Mouse (Mus musculus) erythroblast, embryonic 14.5 days (primary cell): ENCODE results near the gene B3gnt5. TPM values are rescaled to one million over a fixed set of nuclear protein-coding genes. Genes with fewer than 3 reads are reported as not detected.
"Not testable (repeated sequence)": the region's sequence is repeated elsewhere in the genome, so short reads cannot be mapped to it uniquely, and the experiment has no call there.

Experiments
- H3K27me3 ChIP-seq: 2 replicates; pipeline ENCODE4 v1.6.1; 2012; ENCODE audit warnings: inconsistent platforms; ENCODE audit not compliant: control insufficient read depth
- H3K36me3 ChIP-seq: 2 replicates; pipeline ENCODE4 v1.6.1; 2012; ENCODE audit warnings: mild to moderate bottlenecking, inconsistent platforms; ENCODE audit not compliant: control insufficient read depth
- H3K4me1 ChIP-seq: 2 replicates; pipeline ENCODE4 v1.6.1; 2012; ENCODE audit warnings: inconsistent platforms; ENCODE audit not compliant: control insufficient read depth
- H3K4me3 ChIP-seq: replicated peaks from 2 replicates; pipeline ENCODE3; 2012; ENCODE audit warnings: moderate library complexity, mild to moderate bottlenecking, inconsistent platforms
- H3K9me3 ChIP-seq: 2 replicates; pipeline ENCODE4 v1.6.1; 2012; ENCODE audit warnings: low read length, inconsistent platforms, mixed read lengths; ENCODE audit not compliant: control insufficient read depth
- GATA1 ChIP-seq: IDR thresholded peaks from 2 replicates; pipeline ENCODE4 v1.6.1; 2012; ENCODE audit warnings: low read length, inconsistent platforms, mixed read lengths
- TAL1 ChIP-seq: IDR thresholded peaks from 3 replicates; pipeline ENCODE4 v1.6.1; 2012; ENCODE audit warnings: low read length, inconsistent platforms, mixed read lengths
- polyA plus RNA-seq: library from polyadenylated mRNA; stranded (reverse); fragments of >175 nt; gene quantifications from 2 replicates; pipeline ENCODE4 v1.2.3, GENCODE M21; 2012

Gene B3gnt5
- 0.01 TPM in 1 of 2 replicates, not detected in the other for polyA plus RNA-seq

- no peaks in the 10 kb centered on the region for H3K9me3 ChIP-seq
- no peak for TF ChIP-seq TAL1
- peaks cover 32% of the 10 kb centered on the region for H3K27me3 ChIP-seq
- H3K36me3 ChIP-seq = no peaks in the 10 kb centered on the region
- H3K4me1 ChIP-seq = no peaks in the 10 kb centered on the region
- no peak within 1 kb of the TSS for H3K4me3 ChIP-seq
Measured at GRCm38 (mm10) chr16:19760074-19760473, at the start of gene B3gnt5. B3gnt5 (plus strand) TSS chr16:19760208.

DNA sequence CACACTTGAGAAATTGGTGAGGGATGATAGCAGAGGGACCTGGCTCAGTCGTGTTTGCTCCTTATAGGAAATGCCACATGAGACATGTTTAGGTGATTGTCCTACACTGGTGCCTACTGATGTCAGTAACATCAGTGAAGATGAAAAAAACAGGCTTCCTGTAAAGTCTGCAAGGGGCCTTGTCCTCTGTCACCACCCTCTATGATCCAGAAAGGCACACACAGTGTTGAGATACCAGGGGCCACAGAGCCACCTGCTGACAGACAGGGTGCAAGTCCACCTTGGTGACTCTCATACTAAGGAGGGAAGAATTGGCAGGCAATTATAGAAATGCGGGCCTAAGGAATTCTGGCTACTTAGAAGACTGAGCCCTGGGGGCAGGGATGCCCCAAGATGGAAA is 39.0 kb upstream of the B3gnt5 start:
- Histone ChIP-seq H3K9me3 (no peaks in the 10 kb centered on the region), H3K4me1 (no peaks in the 10 kb centered on the region)
- no peak for TF ChIP-seq GATA1

DNA sequence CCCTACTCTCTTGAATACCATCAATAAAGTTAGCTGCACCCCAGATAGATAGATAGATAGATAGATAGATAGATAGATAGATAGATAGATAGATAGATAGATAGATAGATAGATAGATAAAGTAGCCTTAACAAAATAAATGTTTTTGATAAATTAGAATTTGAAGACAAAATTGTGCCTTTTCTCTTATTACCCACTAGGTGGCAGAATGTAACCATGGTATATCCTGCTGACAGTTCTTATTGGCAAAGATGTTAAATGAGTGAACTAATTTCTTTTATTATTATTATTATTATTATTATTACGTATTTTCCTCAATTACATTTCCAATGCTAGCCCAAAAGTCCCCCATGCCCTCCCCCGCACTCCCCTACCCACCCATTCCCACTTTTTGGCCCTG is 35.9 kb upstream of the B3gnt5 start:
- not testable (repeated sequence) for H3K36me3 ChIP-seq, H3K4me3 ChIP-seq, H3K4me1 ChIP-seq, H3K9me3 ChIP-seq, H3K27me3 ChIP-seq

More for the DNA sequence above, 39.0 kb upstream of the B3gnt5 start:
- Histone ChIP-seq H3K36me3 (no peaks in the 10 kb centered on the region), H3K27me3 (no peaks in the 10 kb centered on the region), H3K4me3 (no peak overlapping the region)

- no peak overlapping the region for H3K4me3 ChIP-seq
- TF ChIP-seq TAL1 (no peak), GATA1 (no peak)
Measured at GRCm38 (mm10) chr16:19732896-19733295, 27.1 kb upstream of the B3gnt5 start.

GRCm38 (mm10) chr16:19760505-19761496 is 793 bp downstream of the B3gnt5 start:
- no peaks in the 10 kb centered on the region for H3K4me1 ChIP-seq
- no peaks in the 10 kb centered on the region for H3K9me3 ChIP-seq
- no peaks in the 10 kb centered on the region for H3K36me3 ChIP-seq
- H3K27me3 ChIP-seq = peaks cover 32% of the 10 kb centered on the region
- H3K4me3 ChIP-seq = no peak overlapping the region
- TF ChIP-seq TAL1 = no peak
- no peak for TF ChIP-seq GATA1

More at GRCm38 (mm10) chr16:19732896-19733295, 27.1 kb upstream of the B3gnt5 start:
- Histone ChIP-seq H3K4me1 (no peaks in the 10 kb centered on the region), H3K36me3 (no peaks in the 10 kb centered on the region), H3K27me3 (no peaks in the 10 kb centered on the region), H3K9me3 (no peaks in the 10 kb centered on the region)

GRCm38 (mm10) chr16:19761691-19762090 is 1.7 kb downstream of the B3gnt5 start:
- Histone ChIP-seq H3K27me3 (peaks cover 32% of the 10 kb centered on the region), H3K4me1 (no peaks in the 10 kb centered on the region), H3K4me3 (no peak overlapping the region), H3K36me3 (no peaks in the 10 kb centered on the region), H3K9me3 (no peaks in the 10 kb centered on the region; the same call in 1 of the 2 replicates)
- TF ChIP-seq TAL1 (no peak), GATA1 (no peak)

DNA sequence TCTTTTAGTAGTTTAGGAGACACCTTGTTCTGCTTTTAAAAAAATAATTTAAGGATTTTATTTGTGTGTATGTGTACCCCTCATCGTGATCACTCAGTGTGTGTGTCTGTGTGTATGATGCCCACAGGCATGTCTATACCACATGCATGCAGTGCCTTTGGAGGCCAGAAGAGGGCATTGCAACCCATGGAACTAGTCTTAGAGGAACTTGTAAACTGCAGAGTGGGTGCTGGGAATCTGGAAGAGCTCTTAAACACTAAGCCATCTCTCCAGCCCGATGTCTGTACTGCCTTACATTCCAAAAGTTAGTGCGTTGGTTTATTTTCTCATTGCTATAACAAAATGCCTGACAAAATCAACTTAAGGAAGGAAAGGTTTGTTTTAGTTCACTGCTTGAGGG is 6.1 kb downstream of the B3gnt5 start:
- no peaks in the 10 kb centered on the region for H3K36me3 ChIP-seq
- H3K4me3 ChIP-seq = no peak overlapping the region
- H3K4me1 ChIP-seq = no peaks in the 10 kb centered on the region
- H3K9me3 ChIP-seq = no peaks in the 10 kb centered on the region; the same call in 1 of the 2 replicates
- H3K27me3 ChIP-seq = peaks cover 16% of the 10 kb centered on the region
- TF ChIP-seq GATA1 (no peak), TAL1 (no peak)

DNA sequence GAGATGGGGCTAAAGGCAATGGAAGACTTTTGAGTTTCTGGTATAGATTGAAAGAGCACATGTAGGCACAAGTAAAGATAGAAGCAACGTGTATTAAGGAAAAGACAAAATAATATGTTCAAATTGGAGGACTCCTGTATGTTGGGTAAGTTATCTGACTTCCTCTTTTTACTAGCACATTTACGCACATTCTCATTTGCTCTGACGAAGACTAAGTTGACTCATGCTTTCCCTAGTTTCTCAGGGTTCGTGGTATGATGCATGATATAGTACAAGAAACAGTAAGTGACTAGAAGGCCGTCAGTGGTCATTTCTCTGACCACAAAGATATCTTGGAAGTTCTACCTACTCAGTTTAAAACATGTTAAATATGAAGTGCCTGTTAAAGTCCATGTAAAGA is 8.0 kb downstream of the B3gnt5 start:
- Histone ChIP-seq H3K4me3 (no peak overlapping the region), H3K36me3 (no peaks in the 10 kb centered on the region), H3K4me1 (no peaks in the 10 kb centered on the region), H3K9me3 (no peaks in the 10 kb centered on the region; the same call in 1 of the 2 replicates), H3K27me3 (no peaks in the 10 kb centered on the region)
- TF ChIP-seq TAL1 (no peak), GATA1 (no peak)

DNA sequence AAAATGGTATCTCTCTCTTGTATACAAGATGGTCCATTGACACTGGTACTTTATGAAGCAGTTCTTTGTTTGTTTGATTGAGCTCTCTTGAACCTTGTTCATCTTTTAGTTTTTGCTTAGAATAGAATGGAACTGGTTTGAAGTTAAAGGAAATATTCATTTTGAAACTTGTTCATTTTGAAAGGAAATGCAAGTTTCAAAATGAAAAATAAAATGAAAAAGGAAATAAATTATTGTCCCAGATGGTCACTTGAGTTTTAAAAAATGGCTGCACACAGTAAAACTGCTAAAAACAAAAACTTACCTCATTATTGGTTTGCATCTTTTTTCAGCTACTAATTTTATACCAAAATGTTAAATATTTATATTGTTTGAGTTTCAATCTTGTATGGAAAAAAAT is 12.0 kb downstream of the B3gnt5 start:
- no peak overlapping the region for H3K4me3 ChIP-seq
- no peaks in the 10 kb centered on the region for H3K4me1 ChIP-seq
- no peaks in the 10 kb centered on the region for H3K9me3 ChIP-seq
- no peaks in the 10 kb centered on the region for H3K36me3 ChIP-seq
- TF ChIP-seq TAL1 = no peak
- no peak for TF ChIP-seq GATA1
- H3K27me3 ChIP-seq = no peaks in the 10 kb centered on the region
